Mouse (Mus musculus) adrenal gland, adult 18-20 months (tissue): ENCODE measurements around the gene St5. TPM values are rescaled to one million over a fixed set of nuclear protein-coding genes. Genes with fewer than 3 reads are reported as not detected.

ENCODE experiments used
- DNase-seq, 2 experiments: peaks; one replicate each; pipeline ENCODE4 v3.0.0; 2021 to 2022; ENCODE audit warnings: low spot score in 2 of 2
- total RNA-seq, 2 experiments: library from RNA; stranded (reverse); gene quantifications; 1 replicate in 1 of 2; 2 replicates in 1 of 2; pipeline ENCODE4 v1.2.3; 2021

St5 gene
- total RNA-seq, 2 experiments from 2014 or later, result 26.5 to 27.7 TPM

GRCm38 (mm10) chr7:109576321-109577314, 126.8 kb downstream of the St5 start:
- no peak for DNase-seq

- no peak for DNase-seq
Observed at GRCm38 (mm10) chr7:109574166-109574565, 129.2 kb downstream of the St5 start.

GRCm38 (mm10) chr7:109568391-109568892, 135.0 kb downstream of the St5 start:
- no peak for DNase-seq

GRCm38 (mm10) chr7:109566841-109567768, 136.3 kb downstream of the St5 start:
- no peak for DNase-seq

- DNase-seq, result no peak
Observed at GRCm38 (mm10) chr7:109566327-109566726, 137.1 kb downstream of the St5 start.

- DNase-seq, result no peak
Observed at GRCm38 (mm10) chr7:109563775-109564362, 139.5 kb downstream of the St5 start.

- no peak for DNase-seq
Observed at GRCm38 (mm10) chr7:109562676-109563075, 140.7 kb downstream of the St5 start.

- no peak for DNase-seq
Observed at GRCm38 (mm10) chr7:109562154-109562599, 141.2 kb downstream of the St5 start.

- no peak for DNase-seq
Observed at GRCm38 (mm10) chr7:109561466-109562153, 141.8 kb downstream of the St5 start.

GRCm38 (mm10) chr7:109559536-109559935, 143.9 kb downstream of the St5 start:
- DNase-seq, result peak in 1 of 2 experiments; percentile 28

GRCm38 (mm10) chr7:109546726-109547125, 156.7 kb downstream of the St5 start:
- DNase-seq, result no peak

- no peak for DNase-seq
Observed at GRCm38 (mm10) chr7:109546186-109546585, 157.2 kb downstream of the St5 start.

GRCm38 (mm10) chr7:109545255-109545993, 158.0 kb downstream of the St5 start:
- no peak for DNase-seq

- DNase-seq, result no peak
Observed at GRCm38 (mm10) chr7:109544792-109545191, 158.6 kb downstream of the St5 start.

- no peak for DNase-seq
Observed at GRCm38 (mm10) chr7:109542364-109542628, 161.1 kb downstream of the St5 start.

- no peak for DNase-seq
Observed at GRCm38 (mm10) chr7:109541609-109542363, 161.6 kb downstream of the St5 start.

- no peak for DNase-seq
Observed at GRCm38 (mm10) chr7:109540902-109541301, 162.5 kb downstream of the St5 start.

GRCm38 (mm10) chr7:109536451-109536946, 166.9 kb downstream of the St5 start:
- peak in 1 of 2 experiments; percentile 51 for DNase-seq

- no peak for DNase-seq
Observed at GRCm38 (mm10) chr7:109534921-109535320, 168.5 kb downstream of the St5 start.
